Mouse (Mus musculus) stomach, embryonic 16.5 days (tissue): ENCODE results near the gene Amigo1. TPM values are rescaled to one million over a fixed set of nuclear protein-coding genes. Genes with fewer than 3 reads are reported as not detected.
"Not testable (repeated sequence)": the region's sequence is repeated elsewhere in the genome, so short reads cannot be mapped to it uniquely, and the experiment has no call there.

Experiments used
- ATAC-seq: fragments of 200-750 bp; cut with Nextera tagmentation; 2 replicates; pipeline ENCODE4 v1.8.0; 2017; ENCODE audit warnings: moderate number of reproducible peaks, moderate TSS enrichment; ENCODE audit not compliant: insufficient read depth, low FRiP score
- H3K27ac ChIP-seq: fragments of 300-500 bp; sonication (generic); 2 replicates; pipeline ENCODE4 v1.5.1; 2014; ENCODE audit warnings: low read length
- H3K27me3 ChIP-seq: fragments of 300-500 bp; sonication (generic); 2 replicates; pipeline ENCODE4 v1.6.1; 2014; ENCODE audit warnings: low read length, control low read depth, mixed read lengths; ENCODE audit not compliant: control insufficient read depth, insufficient read depth
- H3K36me3 ChIP-seq: fragments of 300-500 bp; sonication (generic); 2 replicates; pipeline ENCODE4 v1.6.1; 2014; ENCODE audit warnings: low read length; ENCODE audit not compliant: control insufficient read depth, insufficient read depth
- H3K4me1 ChIP-seq: fragments of 300-500 bp; sonication (generic); 2 replicates; pipeline ENCODE4 v1.6.1; 2014; ENCODE audit warnings: low read length, control low read depth, mixed read lengths; ENCODE audit not compliant: control insufficient read depth, insufficient read depth
- H3K4me2 ChIP-seq: fragments of 300-500 bp; sonication (generic); 2 replicates; pipeline ENCODE4 v1.6.1; 2014; ENCODE audit warnings: low read depth, low read length, mixed read lengths
- H3K4me3 ChIP-seq: fragments of 300-500 bp; sonication (generic); replicated peaks from 2 replicates; pipeline ENCODE4 v1.5.1; 2014; ENCODE audit warnings: mild to moderate bottlenecking, low read length
- H3K9ac ChIP-seq: fragments of 300-500 bp; sonication (generic); 2 replicates; pipeline ENCODE4 v1.6.1; 2014; ENCODE audit warnings: low read length
- H3K9me3 ChIP-seq: fragments of 300-500 bp; sonication (generic); replicated peaks from 2 replicates; pipeline ENCODE4 v1.6.1; 2016; ENCODE audit warnings: low read length, control low read depth; ENCODE audit not compliant: control insufficient read depth
- WGBS: fragments of 180-500 bp; shearing (Covaris S2); extraction: QIAGEN DNeasy Blood & Tissue Kit; methylation state at CpG from one replicate; pipeline ENCODE4 v1.1.7; 2014; 5-methylcytosine and 5-hydroxymethylcytosine counted together
- polyA plus RNA-seq: library from polyadenylated mRNA; unstranded; fragments of >200 nt; fragmentation: Nextera tagmentation; extraction: Ambion mirVana; gene quantifications from 2 replicates; pipeline ENCODE4 v1.2.1, GENCODE M21; 2015

The Amigo1 gene
- polyA plus RNA-seq, 1 experiment from 2014 or later: 3.1 TPM

DNA sequence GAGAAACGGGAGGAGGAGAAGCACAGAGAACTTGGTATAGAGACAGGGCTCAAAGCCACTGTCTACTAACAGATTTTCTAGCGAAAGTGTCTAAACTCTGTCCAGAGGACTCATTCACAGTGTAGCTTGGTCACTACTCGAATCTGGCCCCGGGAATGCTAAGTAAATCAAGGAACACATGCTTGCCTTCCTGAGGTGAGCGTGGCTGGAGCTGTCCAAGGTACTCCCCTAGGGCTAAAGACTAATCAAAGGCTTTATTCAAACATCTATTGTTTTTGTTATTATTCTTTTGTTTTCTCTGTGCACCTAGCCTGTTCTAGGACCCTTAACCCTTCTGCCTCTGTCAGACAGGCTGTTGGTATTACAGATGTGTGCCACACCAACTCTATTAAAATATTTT is 28.6 kb downstream of the Amigo1 start:
- WGBS: 12% methylated on average over 5 of the region's 5 CpGs

DNA sequence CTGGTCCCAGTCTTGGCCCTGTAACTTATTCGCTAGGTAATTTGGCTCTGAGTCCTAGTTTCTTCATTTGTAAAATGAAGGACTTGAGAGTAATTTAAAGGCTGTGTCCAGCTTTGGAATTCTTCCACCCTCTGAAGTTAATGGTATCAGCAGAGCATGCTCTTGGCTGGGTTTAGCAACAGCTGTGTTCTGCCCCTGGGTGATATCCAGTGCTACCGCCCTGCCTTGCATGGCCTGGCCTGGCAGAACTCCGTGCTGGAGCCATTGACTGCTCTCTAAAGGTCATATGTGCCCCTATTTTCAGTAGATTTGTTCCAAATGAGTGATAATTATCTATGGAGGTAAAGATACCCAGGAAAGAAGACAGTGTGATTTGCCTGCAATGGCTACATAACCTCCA is 34.5 kb downstream of the Amigo1 start:
- no peak overlapping the region for H3K27ac ChIP-seq
- H3K27me3 ChIP-seq: peaks cover 14% of the 10 kb centered on the region; the same call in 1 of the 2 replicates
- ATAC-seq: no peak
- H3K4me3 ChIP-seq: no peak overlapping the region
- WGBS: 75% methylated on average over 3 of the region's 3 CpGs
- no peaks in the 10 kb centered on the region for H3K36me3 ChIP-seq
- H3K4me2 ChIP-seq: no peak overlapping the region
- H3K9me3 ChIP-seq: no peaks in the 10 kb centered on the region
- H3K9ac ChIP-seq: no peak overlapping the region
- H3K4me1 ChIP-seq: no peaks in the 10 kb centered on the region

More for the DNA sequence above, 28.6 kb downstream of the Amigo1 start:
- no peak for ATAC-seq
- Histone ChIP-seq H3K4me2 (no peak overlapping the region), H3K9ac (no peak overlapping the region), H3K27me3 (no peaks in the 10 kb centered on the region), H3K9me3 (no peaks in the 10 kb centered on the region), H3K27ac (no peak overlapping the region), H3K4me3 (no peak overlapping the region), H3K36me3 (no peaks in the 10 kb centered on the region), H3K4me1 (peaks cover 3% of the 10 kb centered on the region; the same call in 1 of the 2 replicates)

DNA sequence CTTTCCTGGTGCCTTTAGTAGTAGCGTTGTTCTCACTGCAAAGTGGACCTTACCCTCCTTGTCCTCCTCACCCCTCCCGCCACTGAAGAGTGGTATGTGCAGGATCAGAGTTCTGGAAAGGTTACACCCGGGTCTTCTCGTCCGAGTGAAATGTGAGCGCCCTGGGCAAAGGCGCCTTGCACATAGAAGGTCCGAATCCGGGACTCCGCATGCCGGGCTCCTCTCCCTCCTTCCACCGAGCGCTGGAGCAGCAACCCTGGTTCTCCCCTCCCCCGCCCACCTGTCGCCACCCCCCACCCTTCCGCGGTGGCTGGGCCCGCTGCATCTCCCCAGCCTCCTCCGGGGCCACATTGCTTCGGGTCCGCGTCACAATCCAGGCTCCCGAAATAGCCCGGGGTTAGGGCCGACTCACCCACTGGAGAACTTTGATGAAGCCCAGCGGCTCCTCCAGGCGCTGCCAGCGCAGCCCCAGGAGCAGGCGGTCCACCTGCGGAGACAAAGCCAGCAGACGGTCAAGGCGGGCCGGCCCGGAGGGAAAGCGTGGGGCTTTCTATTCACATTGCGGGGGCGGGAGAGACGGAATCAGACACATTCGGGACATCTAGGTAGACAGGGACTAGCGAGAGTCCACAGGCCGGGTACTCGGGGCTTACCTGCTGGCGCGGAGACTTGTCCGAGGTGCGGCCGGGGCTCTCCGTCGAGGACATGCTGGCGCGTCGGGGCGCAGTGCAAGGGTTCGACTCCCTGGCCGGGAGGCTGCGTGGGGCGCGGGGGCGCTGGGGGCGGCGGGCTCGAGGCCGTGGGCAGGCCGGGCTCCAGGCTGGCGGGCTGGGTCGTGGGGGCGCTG is 39.8 kb downstream of the Amigo1 start:
- H3K4me2 ChIP-seq: peak overlapping the region; percentile 66
- no peak overlapping the region for H3K27ac ChIP-seq
- 2% methylated on average over 67 of the region's 67 CpGs for WGBS
- H3K27me3 ChIP-seq: peaks cover 32% of the 10 kb centered on the region
- peak overlapping the region; percentile 59 for H3K9ac ChIP-seq
- no peaks in the 10 kb centered on the region for H3K36me3 ChIP-seq
- peak overlapping the region; percentile 44 for H3K4me3 ChIP-seq
- H3K9me3 ChIP-seq: no peaks in the 10 kb centered on the region
- H3K4me1 ChIP-seq: peaks cover 6% of the 10 kb centered on the region; the same call in 1 of the 2 replicates
- peak; percentile 29; the same call in 1 of the 2 replicates for ATAC-seq

DNA sequence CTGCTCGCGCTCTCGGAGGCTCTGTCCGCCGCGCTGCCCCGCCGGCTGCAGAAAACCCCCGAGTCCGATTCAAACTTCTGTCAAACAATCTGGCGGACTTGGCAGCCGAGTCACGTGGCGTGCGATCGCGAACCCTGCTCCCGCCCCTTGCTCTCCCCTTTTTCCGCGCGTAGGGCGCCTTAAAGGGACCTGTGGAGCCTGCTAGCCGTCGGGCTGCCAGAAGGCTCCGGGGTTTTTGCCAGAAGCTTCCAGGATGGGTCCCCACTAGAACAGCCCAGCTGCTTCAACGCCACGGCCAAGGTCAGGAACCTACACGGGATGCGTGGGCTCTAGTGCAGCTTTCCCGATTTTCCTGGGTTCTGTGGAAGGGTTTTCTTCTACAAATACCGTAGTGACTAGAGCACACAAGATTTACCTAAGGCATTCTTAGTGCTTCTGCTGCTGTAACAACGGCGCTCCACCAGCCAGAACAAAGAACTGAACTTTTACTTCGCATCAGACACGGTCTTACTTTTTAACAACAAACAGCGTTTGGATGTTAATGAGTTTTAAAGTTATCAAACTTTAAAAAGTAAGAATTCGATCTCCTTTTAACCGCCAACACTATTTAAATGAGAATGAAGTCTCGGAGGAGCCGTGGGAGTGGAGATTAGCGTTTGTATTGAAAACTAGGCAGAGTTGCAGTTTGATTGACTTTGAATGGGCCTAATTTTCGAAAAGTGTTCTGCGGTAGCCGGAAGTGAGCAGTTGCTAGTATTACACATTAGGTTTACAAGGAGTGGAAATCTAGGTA is 40.6 kb downstream of the Amigo1 start, which contains the start of gene Sypl2:
TSS of gene Sypl2 (minus strand) at position 91 of the 793 bp plus-strand sequence.
- H3K9me3 ChIP-seq: no peaks in the 10 kb centered on the region
- 5% methylated on average over 44 of the region's 44 CpGs for WGBS
- peak within 1 kb of the TSS; percentile 59 for H3K9ac ChIP-seq
- peak within 1 kb of the TSS; percentile 66 for H3K4me2 ChIP-seq
- no peaks in the 10 kb centered on the region for H3K36me3 ChIP-seq
- H3K4me3 ChIP-seq: peak within 1 kb of the TSS; percentile 44
- H3K27me3 ChIP-seq: peaks cover 32% of the 10 kb centered on the region
- peak; percentile 29; the same call in 1 of the 2 replicates for ATAC-seq
- no peak within 1 kb of the TSS for H3K27ac ChIP-seq
- H3K4me1 ChIP-seq: peaks cover 6% of the 10 kb centered on the region; the same call in 1 of the 2 replicates

DNA sequence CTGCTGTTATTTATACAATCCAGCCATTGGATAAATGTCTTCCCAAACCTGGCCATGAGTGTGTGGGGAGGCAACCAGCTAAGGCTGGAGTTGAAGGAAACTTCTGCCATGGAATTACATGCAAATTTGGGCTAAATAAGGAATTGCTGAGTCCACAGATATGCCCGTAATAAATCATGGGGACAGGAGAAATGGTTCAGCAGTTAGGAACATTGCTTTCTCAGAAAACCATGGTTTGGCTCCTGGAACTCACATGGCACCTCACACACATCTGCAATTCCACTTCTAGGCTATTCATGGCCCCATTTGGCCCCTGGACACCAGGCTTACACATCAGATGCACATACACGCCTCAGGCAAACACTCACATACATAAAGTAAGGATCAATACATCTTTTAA is 41.4 kb downstream of the Amigo1 start:
- peaks cover 6% of the 10 kb centered on the region; the same call in 1 of the 2 replicates for H3K4me1 ChIP-seq
- peaks cover 32% of the 10 kb centered on the region for H3K27me3 ChIP-seq
- H3K9ac ChIP-seq: no peak overlapping the region
- no peak overlapping the region for H3K4me2 ChIP-seq
- no peak overlapping the region; the same call in 1 of the 2 replicates for H3K4me3 ChIP-seq
- no peaks in the 10 kb centered on the region for H3K9me3 ChIP-seq
- no peak for ATAC-seq
- WGBS: 73% methylated on average over 2 of the region's 2 CpGs
- no peak overlapping the region for H3K27ac ChIP-seq
- H3K36me3 ChIP-seq: no peaks in the 10 kb centered on the region

DNA sequence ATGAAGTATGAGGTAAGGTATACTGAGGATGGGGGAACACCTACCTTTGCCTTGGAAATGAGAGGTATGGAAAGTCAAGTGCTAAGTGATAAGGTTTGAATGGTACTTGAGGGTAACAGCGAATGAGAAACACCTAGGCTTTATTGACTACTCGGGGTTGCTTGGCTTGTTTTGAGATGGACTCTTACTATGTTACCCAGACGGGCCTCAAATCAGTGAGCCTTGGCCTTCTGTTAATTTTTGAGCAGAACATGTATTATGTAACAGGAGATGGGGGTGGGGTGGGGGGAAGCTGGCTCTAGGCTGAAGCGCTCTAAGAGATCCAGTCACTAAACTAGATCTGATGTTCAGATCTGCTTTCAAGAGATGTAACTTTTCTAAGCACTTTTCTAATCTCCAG is 45.5 kb downstream of the Amigo1 start:
- no peak overlapping the region for H3K27ac ChIP-seq
- no peaks in the 10 kb centered on the region for H3K36me3 ChIP-seq
- H3K9ac ChIP-seq: no peak overlapping the region
- 0 out of 2 replicates have a peak, but pooled peaks cover 9% of the 10 kb centered on the region for H3K27me3 ChIP-seq
- H3K4me2 ChIP-seq: no peak overlapping the region
- 79% methylated on average over 4 of the region's 4 CpGs for WGBS
- no peaks in the 10 kb centered on the region for H3K9me3 ChIP-seq
- no peak overlapping the region for H3K4me3 ChIP-seq
- no peaks in the 10 kb centered on the region for H3K4me1 ChIP-seq
- no peak for ATAC-seq

DNA sequence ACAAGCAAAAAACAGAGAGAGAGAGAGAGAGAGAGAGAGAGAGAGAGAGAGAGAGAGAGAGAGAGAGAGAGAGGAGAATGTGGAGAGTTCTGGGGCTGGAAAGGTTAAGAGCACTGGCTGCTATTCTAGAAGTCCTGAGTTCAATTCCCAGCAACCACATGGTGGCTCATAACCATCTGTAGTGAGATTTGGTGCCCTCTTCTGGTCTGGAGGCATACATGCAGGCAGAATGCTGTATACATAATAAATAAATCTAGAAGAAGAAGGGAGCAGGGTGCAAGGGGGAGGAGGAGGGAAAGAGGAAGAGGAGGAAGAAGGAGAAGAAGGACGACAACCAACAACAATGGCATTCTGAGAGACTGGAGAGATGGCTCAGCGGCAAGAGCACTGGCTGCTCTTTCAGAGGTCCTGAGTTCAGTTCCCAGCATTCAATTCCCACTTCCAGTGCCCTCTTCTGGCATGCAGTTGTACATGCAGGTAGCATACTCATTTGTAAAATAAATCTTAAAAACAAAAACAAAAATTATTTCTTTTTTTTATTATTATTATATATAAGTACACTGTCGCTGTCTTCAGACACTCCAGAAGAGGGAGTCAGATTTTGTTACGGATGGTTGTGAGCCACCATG is 51.5 kb downstream of the Amigo1 start:
- H3K27ac ChIP-seq, H3K4me2 ChIP-seq, H3K9me3 ChIP-seq, H3K36me3 ChIP-seq, ATAC-seq, H3K9ac ChIP-seq, H3K4me3 ChIP-seq, H3K4me1 ChIP-seq, H3K27me3 ChIP-seq: not testable (repeated sequence)
- WGBS: 82% methylated on average over 4 of the region's 4 CpGs

DNA sequence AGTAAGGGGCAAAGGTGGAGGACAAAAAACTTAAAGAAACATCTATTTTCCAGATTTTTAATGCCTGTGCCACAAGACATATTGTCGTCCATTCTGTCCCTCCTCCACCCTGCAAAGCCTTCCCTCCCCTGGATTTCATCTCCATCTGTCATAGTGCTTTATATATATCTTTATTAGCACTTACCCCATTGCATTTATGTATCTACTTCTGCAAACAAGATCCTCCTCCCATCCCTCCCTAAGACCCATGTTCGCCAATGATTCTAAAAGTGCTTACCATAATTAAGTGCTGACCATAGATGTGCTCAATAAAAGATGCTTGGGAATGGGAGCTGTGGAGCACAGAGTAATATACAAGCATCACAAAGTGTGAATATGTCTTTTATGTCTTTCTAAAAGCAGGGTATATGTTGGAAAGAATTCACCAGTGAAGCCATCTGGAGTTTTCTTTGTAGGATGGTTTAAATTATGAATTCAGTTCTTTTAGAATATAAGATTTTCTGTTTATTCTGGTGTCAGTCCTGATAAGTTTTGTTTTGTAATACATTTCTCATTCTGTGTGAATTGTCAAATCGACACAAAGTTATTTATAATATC is 55.2 kb downstream of the Amigo1 start:
- no peak overlapping the region for H3K4me3 ChIP-seq
- H3K27me3 ChIP-seq: no peaks in the 10 kb centered on the region
- ATAC-seq: no peak
- no peak overlapping the region for H3K9ac ChIP-seq
- H3K27ac ChIP-seq: no peak overlapping the region
- H3K36me3 ChIP-seq: no peaks in the 10 kb centered on the region
- 85% methylated on average over 3 of the region's 3 CpGs for WGBS
- H3K9me3 ChIP-seq: no peaks in the 10 kb centered on the region
- no peak overlapping the region for H3K4me2 ChIP-seq
- H3K4me1 ChIP-seq: no peaks in the 10 kb centered on the region
